Mouse (Mus musculus) cerebellum, postnatal 25 days (tissue): Measurements from ENCODE around the gene Actl10.
A peak's percentile ranks its signal among the peaks of the same experiment; 100 is the strongest.

ENCODE experiments used
- DNase-seq, 2 experiments: peaks; one replicate each; pipeline ENCODE4 v3.0.0; 2021; ENCODE audit warnings: mixed read lengths in 2 of 2

Gene Actl10

GRCm38 (mm10) chr2:154551476-154551875 is at the start of gene Actl10:
TSS of gene Actl10 (plus strand) at chr2:154551776.
- DNase-seq = peak in 1 of 2 experiments; percentile 14

- no peak for DNase-seq
Observed at GRCm38 (mm10) chr2:154507076-154507475, 44.5 kb upstream of the Actl10 start.

DNA sequence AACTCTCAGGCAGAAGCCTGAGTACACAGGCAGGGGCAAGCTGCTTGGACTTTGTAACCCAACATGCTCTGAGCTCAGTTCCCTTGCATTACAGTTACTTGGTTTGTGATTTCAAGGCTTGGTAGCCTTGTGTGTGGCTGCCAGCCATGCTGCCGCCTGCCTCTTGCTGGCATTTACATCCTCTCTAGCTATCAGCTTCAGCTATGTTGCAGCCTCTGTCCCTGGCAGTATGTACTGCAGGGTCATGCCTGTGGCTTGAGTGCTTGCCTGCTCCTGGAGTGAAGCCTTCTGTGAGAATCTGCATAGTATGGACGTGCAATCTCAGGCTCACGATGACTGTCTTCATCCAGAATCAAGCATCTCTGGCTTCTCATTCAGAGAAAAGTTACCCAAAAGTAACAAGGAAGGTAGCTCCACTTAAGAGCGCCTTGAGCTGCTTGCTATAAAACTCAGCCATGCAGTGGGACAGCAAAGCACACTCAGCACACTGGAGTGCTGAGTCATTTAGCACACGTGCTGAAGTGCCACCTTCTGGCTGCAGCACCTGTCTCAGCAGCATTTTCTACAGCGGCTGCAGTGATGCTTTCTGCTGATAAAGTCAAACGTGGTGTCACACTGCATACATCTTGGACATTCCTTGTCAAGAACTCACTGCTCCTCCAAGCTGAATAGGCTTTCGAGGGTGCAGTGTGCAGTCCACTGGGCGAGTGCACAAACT is 43.9 kb upstream of the Actl10 start:
- DNase-seq = peak; percentile 72 to 74

DNA sequence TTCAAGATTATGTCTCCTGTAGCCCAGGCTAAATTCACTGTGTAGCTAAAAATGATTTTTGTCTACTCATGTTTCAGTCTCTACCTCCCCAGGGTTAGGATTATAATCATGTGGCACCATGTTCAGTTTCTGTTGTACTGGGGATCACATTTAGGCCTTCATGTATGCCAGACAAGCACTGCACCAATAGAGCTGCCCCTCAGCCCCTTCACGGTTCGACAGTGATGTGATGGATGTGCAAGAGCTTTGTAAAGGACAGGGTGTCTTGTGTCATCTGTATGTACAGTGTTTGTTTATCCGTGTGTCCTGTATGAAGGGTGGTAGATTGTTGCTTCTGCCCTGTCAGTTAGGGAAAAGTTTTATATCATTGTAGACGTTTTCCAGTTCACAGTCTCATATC is 43.1 kb upstream of the Actl10 start:
- no peak for DNase-seq

- DNase-seq = no peak
Observed at GRCm38 (mm10) chr2:154510141-154510540, 41.4 kb upstream of the Actl10 start.

DNA sequence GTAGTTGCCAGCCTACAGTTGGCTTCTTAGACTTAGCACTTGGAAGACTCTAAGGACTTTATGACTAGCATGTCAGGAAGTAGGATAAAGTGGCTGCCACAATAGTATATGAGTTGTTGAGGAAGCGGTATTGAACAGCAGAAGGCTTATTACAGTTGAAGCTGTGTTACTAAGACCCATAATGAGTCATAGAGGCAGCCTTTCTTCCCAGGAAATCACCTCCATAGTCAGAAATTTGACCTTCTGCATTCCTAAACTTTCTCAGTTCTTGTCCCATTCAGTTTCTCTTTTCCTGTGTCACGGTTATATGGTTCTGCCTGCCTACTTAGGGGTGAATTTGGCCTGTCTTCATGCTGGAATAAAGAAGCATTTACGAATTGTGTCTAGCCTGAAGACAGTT is 34.6 kb upstream of the Actl10 start:
- no peak for DNase-seq

DNA sequence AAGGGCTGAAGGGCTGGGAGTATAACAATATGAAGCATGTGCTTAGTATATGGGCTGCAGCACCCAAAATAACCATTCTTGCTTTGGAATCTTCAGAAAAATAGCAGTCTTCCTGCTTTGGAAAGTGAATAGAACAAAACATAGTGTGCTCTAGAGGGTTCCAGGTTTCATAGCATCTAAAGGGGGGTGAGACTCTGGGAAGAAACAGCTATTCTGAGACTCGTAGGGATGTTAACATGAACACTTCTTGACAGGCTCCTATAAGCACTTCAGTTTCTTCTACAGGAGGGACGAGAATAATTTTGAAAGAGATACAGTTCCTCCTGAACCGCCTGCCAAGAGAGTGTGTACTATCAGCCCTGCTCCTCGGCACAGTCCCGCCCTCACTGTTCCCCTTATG is 34.2 kb upstream of the Actl10 start:
- no peak for DNase-seq

GRCm38 (mm10) chr2:154521449-154521848 is 30.1 kb upstream of the Actl10 start:
- no peak for DNase-seq

DNA sequence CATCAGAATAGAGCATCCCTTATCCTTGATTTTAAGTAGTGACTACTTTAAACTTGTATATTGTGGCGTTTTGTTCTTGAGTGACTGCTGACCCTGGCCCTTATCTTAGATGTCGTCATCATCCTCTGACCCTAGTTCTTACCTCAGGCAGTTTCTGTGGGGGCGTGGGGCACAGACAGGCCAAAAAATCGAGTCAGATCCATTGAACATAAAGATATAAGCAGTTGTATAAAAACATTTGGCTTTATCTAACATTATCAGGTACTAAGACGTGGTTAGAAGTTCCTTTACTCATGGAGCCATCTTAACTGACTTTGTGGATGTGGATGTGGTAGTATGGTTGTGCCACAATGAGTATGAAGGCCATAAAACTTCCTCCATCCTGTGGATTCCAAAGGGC is 29.2 kb upstream of the Actl10 start:
- DNase-seq = no peak

GRCm38 (mm10) chr2:154525285-154525684 is 26.3 kb upstream of the Actl10 start:
- no peak for DNase-seq

GRCm38 (mm10) chr2:154526531-154526930 is 25.0 kb upstream of the Actl10 start:
- DNase-seq = no peak

DNA sequence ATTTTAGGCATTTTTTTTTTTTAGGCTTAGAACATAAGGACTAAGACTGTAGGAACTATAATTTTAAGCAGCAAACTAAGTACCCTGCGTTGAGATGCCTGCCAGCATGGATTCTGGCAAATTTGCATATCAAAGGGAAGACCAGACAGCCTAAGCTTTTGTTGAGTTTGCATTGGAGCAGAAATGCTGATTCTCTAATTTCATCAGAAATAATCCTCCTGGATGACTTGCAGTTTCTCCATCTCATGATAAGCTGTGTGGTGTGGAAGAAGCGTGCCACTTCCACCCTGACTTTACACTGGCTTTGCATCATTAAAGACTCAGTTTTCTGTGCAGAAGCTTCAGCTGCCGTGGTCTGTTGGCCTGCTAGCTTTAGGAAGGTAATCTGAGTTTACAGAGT is 18.7 kb upstream of the Actl10 start:
- no peak for DNase-seq

DNA sequence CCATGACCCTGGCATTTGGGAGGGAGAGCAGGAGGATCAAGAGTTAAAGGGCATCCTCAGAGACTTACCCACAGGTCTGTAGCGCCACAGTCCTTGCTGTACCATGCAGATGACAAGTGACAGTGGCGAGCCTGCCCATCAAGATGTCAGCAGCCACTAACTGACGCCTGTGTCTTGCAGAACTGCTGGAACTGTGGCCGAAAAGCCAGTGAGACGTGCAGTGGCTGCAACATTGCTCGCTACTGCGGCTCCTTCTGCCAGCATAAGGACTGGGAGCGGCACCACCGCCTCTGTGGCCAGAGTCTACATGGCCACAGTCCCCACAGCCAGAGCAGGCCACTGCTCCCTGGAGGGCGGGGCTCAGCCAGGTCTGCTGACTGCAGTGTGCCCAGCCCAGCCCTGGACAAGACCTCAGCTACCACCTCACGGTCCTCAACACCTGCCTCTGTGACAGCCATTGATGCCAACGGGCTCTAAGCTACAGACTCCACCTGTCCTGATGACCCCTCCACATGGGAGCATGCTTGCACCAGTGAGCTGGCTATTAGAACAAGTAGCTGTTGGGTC is 16.8 kb upstream of the Actl10 start:
- DNase-seq = no peak

GRCm38 (mm10) chr2:154538310-154538709 is 13.3 kb upstream of the Actl10 start:
- peak; percentile 52 to 60 for DNase-seq

DNA sequence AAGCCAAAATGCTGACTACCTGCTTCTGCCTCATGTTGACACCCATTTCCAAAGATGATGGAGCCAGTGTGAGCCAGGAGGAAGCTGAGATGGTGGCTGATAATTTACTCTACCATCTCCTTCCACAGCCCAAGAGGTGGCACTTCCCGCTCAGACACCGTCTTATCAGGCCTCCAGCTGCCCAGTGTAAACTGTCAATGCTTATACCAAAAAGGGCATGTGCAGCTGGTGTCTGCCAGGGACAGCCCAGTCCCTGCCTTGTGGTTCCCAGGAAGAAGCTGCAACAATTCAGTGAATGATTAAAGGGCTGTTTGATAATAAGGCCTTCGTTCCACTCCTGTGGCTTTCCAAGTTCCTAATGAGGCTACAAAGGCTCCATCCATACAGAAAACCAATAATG is 12.9 kb upstream of the Actl10 start:
- DNase-seq = peak; percentile 8 to 23

DNA sequence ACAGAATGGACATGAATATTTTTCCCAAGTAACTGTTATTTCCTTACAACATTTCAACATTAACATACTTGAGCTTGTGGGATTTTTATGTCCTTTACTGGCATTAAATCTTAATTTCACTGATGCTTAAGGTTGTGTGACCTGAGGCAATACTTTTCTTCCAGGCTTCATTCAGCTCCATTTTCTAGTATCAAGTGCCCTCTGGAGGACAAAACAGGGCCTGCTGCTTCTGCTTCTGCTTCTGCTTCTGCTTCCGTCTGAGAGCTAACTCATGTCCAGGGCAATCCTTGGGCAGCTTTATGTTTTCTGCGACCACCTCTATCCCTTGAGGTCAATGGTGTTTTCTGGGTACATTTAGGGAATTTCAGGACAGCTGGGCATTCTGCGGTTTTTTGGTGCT is 11.9 kb upstream of the Actl10 start:
- peak; percentile 64 to 79 for DNase-seq

GRCm38 (mm10) chr2:154541630-154542029 is 9.9 kb upstream of the Actl10 start:
- DNase-seq = no peak

DNA sequence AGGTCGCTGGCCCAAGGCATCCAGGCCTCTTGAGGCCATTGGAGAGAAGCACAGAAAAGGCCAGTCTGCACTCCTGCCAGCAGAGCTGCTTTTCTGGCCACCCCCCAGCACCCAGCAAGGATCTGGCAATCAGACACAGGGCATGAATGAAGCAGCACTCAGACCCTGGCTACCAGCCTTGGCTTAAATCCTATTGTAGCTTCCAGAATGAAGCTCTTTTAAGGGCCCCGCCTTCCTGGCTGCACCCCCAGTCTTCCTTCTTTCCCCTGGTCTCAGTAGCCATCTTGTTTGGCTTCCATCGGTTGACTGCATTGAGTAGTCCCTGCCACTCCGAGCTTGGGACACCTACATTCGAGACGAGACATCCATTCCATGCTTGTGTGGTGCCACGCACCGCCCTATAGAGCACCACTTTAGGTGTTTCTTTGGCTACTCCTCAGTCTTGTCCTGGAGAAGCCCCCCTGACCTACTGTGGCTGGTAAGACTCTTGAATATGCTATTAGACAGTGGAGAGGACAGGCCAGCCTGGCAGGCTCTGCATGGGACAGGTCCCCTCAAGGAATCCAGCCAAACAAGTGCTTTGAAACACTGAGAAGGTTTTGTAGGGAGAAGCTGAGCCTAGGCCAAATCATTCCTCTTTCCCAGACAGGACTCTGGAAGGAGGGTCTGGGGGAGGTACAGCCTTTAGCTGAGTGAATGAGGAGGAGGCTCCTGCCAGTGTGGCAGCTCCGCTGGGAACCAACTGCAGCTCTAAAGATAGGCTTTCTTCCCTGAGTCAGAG is 7.8 kb upstream of the Actl10 start:
- DNase-seq = peak; percentile 98

DNA sequence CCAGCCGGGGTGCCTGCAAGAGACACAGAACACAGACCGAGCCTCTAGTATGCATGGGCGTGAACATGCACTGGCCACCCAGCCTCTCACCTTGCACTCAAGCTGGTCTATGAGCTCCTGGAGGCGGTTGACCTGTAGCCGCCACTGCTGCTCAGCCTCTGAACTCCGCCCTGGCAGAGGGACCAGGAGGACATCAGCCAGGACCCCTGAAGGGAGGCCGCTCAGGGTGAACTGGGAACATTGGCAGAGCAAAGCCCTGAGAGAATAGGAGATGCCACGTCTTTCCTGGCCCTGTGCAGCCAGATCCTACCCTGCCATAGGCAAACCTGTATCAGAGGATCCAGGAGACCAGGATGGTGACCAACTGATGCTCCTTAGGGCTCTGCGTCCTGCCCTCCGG is 4.9 kb upstream of the Actl10 start, which contains the start of gene 1700003F12Rik:
Gene 1700003F12Rik, plus strand, starts transcription at position 375 of the 400 bp plus-strand sequence.
- peak; percentile 45 to 49 for DNase-seq

- peak in 1 of 2 experiments; percentile 30 for DNase-seq
Observed at GRCm38 (mm10) chr2:154548688-154549087, 2.9 kb upstream of the Actl10 start.

GRCm38 (mm10) chr2:154549127-154549885 is 2.3 kb upstream of the Actl10 start:
- DNase-seq = peak; percentile 26 to 59

- no peak for DNase-seq
Observed at GRCm38 (mm10) chr2:154549886-154550189, 1.7 kb upstream of the Actl10 start.

DNA sequence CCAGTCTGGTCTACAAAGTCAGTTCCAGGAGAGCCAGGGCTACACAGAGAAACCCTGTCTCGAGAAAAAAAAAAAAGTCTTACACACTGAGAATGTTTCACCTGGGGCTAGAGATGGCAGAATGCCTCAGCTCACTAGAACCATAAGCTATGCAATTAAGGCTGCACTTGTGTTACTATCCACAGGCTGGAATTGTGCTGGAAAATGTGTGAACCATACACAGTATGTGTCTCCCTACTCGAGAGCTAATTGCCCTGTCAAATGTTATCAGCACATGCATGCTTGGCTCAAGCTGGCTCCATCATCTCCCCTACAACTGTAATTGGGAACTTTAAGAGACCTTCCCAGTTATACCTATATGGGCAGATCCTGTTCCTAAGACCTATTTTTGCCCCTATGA is 639 bp upstream of the Actl10 start:
- DNase-seq = peak in 1 of 2 experiments; percentile 13
